ENCODE assay signal across 12 mouse cellular contexts in genomic region chr4:119112256-119112885, GRCm38 (mm10). TPM values are rescaled to one million over a fixed set of nuclear protein-coding genes. Genes with fewer than 3 reads are reported as not detected.
A peak's percentile ranks its signal among the peaks of the same experiment; 100 is the strongest.
DNase-seq lines count a peak whose midpoint lies in the region; ATAC-seq and TF ChIP-seq lines count a peak whose summit lies in the region.
"Had no signal": no experiment of that assay in that cellular context is flagged by ENCODE, and none has a peak within 500 bp of the region (broad histone marks: within the 10 kb centered on the region; RNA-seq: fewer than 3 reads in every experiment).

No protein-coding gene starts in this region.

- WGBS in heart, embryonic 11.5 days (ENCODE audit: insufficient replicate concordance) = 46% methylated on average over 2 of the region's 2 CpGs
- 11% methylated on average over 2 of the region's 2 CpGs for WGBS in forebrain, embryonic 13.5 days
- WGBS in limb, embryonic 15.5 days = 50% methylated on average over 2 of the region's 2 CpGs

- no peak for TF ChIP-seq CTCF in E14TG2a.4 (conservative IDR thresholded peaks at IDR 0.05; ENCODE audit: low read length)

- H3K36me3 ChIP-seq in heart, embryonic 11.5 days (ENCODE audit: control insufficient read depth, insufficient read depth, low read length) = peaks cover 12% of the 10 kb centered on the region; the same call in 1 of the 2 replicates
- H3K36me3 ChIP-seq in E14TG2a.4 (ENCODE audit: insufficient read depth, low read length) = peaks cover 79% of the 10 kb centered on the region
- H3K36me3 ChIP-seq in forebrain, embryonic 13.5 days (ENCODE audit: poor library complexity, severe bottlenecking) = peaks cover 9% of the 10 kb centered on the region
- peaks cover 26% of the 10 kb centered on the region for H3K36me3 ChIP-seq in limb, embryonic 15.5 days
- H3K36me3 ChIP-seq: midbrain, embryonic 12.5 days; stomach, embryonic 15.5 days had no signal

- H3K4me2 ChIP-seq in heart, embryonic 11.5 days = peak overlapping the region; percentile 68
- H3K4me2 ChIP-seq in forebrain, embryonic 13.5 days = peak overlapping the region; percentile 69; the same call in 1 of the 2 replicates
- H3K4me2 ChIP-seq in limb, embryonic 15.5 days = peak overlapping the region; percentile 64

- H3K27ac ChIP-seq in heart, embryonic 11.5 days (ENCODE audit: low read depth, low read length) = peak overlapping the region; percentile 36
- H3K27ac ChIP-seq in forebrain, embryonic 13.5 days = 0 out of 2 replicates have a peak overlapping the region, but pooled peaks have one; percentile 31
- no peak overlapping the region for H3K27ac ChIP-seq in limb, embryonic 15.5 days
- H3K27ac ChIP-seq: midbrain, embryonic 12.5 days; stomach, embryonic 15.5 days had no signal

- peak overlapping the region; percentile 77 for H3K4me3 ChIP-seq in heart, embryonic 11.5 days (ENCODE audit: low read depth, low read length)
- H3K4me3 ChIP-seq in E14TG2a.4 (replicated peaks; ENCODE audit: low read length) = peak overlapping the region; percentile 97
- no peak overlapping the region for H3K4me3 ChIP-seq in forebrain, embryonic 13.5 days
- H3K4me3 ChIP-seq in limb, embryonic 15.5 days = peak overlapping the region; percentile 86
- H3K4me3 ChIP-seq: stomach, embryonic 15.5 days had no signal

- intact Hi-C loops in heart, postnatal 36 days (cut with DNase I) = no loop called here

- no peak for ATAC-seq in heart, embryonic 11.5 days (replicated peaks; ENCODE audit: insufficient number of reproducible peaks, low FRiP score, low TSS enrichment)
- no peak for ATAC-seq in forebrain, embryonic 13.5 days
- no peak for ATAC-seq in limb, embryonic 15.5 days (ENCODE audit: insufficient number of reproducible peaks, low FRiP score, low TSS enrichment, low read depth)

- H3K4me1 ChIP-seq in heart, embryonic 11.5 days (ENCODE audit: control insufficient read depth, insufficient read depth, low read length) = peaks cover 59% of the 10 kb centered on the region
- H3K4me1 ChIP-seq in E14TG2a.4 (replicated peaks; ENCODE audit: low read depth, low read length) = peaks cover 79% of the 10 kb centered on the region
- H3K4me1 ChIP-seq in forebrain, embryonic 13.5 days = peaks cover 55% of the 10 kb centered on the region
- H3K4me1 ChIP-seq in limb, embryonic 15.5 days = peaks cover 82% of the 10 kb centered on the region

- H3K9me3 ChIP-seq in heart, embryonic 11.5 days (replicated peaks; ENCODE audit: control insufficient read depth, low read length) = no peaks in the 10 kb centered on the region
- H3K9me3 ChIP-seq in E14TG2a.4 (ENCODE audit: low read length) = no peaks in the 10 kb centered on the region
- no peaks in the 10 kb centered on the region for H3K9me3 ChIP-seq in forebrain, embryonic 13.5 days (replicated peaks)
- H3K9me3 ChIP-seq in limb, embryonic 15.5 days = no peaks in the 10 kb centered on the region
- H3K9me3 ChIP-seq: midbrain, embryonic 12.5 days; stomach, embryonic 15.5 days had no signal

- H3K9ac ChIP-seq in heart, embryonic 11.5 days (ENCODE audit: low read depth, low read length) = peak overlapping the region; percentile 93
- H3K9ac ChIP-seq in forebrain, embryonic 13.5 days = peak overlapping the region; percentile 45; the same call in 1 of the 2 replicates
- 0 out of 2 replicates have a peak overlapping the region, but pooled peaks have one; percentile 17 for H3K9ac ChIP-seq in limb, embryonic 15.5 days
- H3K9ac ChIP-seq: midbrain, embryonic 12.5 days; stomach, embryonic 15.5 days had no signal

- DNase-seq in heart, postnatal 36 days = no peak
- no peak for DNase-seq in right cerebral cortex, postnatal 4 days
- no peak for DNase-seq in kidney, postnatal 10 days
- DNase-seq in frontal cortex, postnatal 10 days (ENCODE audit: low spot score in 2 of 2) = no peak
- DNase-seq: adrenal gland, adult 2 months; kidney, adult 8-10 months had no signal

- no peaks in the 10 kb centered on the region for H3K27me3 ChIP-seq in heart, embryonic 11.5 days (ENCODE audit: control insufficient read depth, insufficient read depth, low read length)
- no peaks in the 10 kb centered on the region for H3K27me3 ChIP-seq in E14TG2a.4 (ENCODE audit: insufficient read depth, low read length)
- H3K27me3 ChIP-seq in forebrain, embryonic 13.5 days = no peaks in the 10 kb centered on the region
- H3K27me3 ChIP-seq in limb, embryonic 15.5 days = no peaks in the 10 kb centered on the region
- H3K27me3 ChIP-seq: midbrain, embryonic 12.5 days; stomach, embryonic 15.5 days had no signal

RNA-seq across cellular contexts. Expression of gene Slc2a1, which starts 3.9 kb away (rescaled TPM):
- polyA plus RNA-seq in heart, embryonic 11.5 days (2014; fragmentation: Nextera tagmentation; extraction: Ambion mirVana) = 426 and 446 TPM in 2 replicates
- total RNA-seq in heart, postnatal 36 days (2021) = 10 to 100 TPM in 1 of 2 experiments, 1 to 10 TPM in 1; 9.5 to 12.7 TPM
- polyA plus RNA-seq in forebrain, embryonic 13.5 days (2015; fragmentation: Nextera tagmentation; extraction: Ambion mirVana) = 95.4 and 96.2 TPM in 2 replicates
- 179 and 208 TPM in 2 replicates for polyA plus RNA-seq in limb, embryonic 15.5 days (2015; fragmentation: Nextera tagmentation; extraction: Ambion mirVana)

Comparison
In these comparisons a context has a peak if more than half of its experiments do, and no peak if none do; other contexts are left out.
1. H3K9ac ChIP-seq: peak in every context shown above with its lines; median percentile 93 in heart, embryonic 11.5 days; 45 in forebrain, embryonic 13.5 days; 17 in limb, embryonic 15.5 days.